Mouse (Mus musculus): ENCODE results near the gene Nudt22. TPM values are rescaled to one million over a fixed set of nuclear protein-coding genes. Genes with fewer than 3 reads are reported as not detected.

Nudt22 gene
- polyA plus RNA-seq, 1 experiment, result 19.4 TPM

DNA sequence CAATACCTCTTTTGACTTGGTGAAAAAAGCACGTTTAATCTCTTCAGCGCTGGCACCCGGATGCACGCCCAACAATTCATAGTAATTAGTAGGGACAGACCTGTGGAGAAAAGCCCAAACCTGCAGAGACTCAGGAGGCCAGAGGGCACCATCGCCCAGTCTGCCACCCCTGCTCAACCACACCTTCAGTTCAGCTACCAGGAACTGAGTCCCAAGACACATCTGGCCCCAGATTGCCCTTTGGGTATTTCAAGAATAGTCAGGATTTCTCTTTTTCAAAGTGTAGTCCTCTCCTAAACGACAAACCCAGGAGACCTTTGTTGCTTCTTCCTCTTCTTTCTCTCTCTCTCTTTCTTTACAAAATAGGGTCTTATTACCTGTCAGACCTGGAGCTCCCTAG, 5.2 kb downstream of the Nudt22 start:
- no peaks in the 10 kb centered on the region for H3K27me3 ChIP-seq (ENCODE audit: control insufficient read depth, insufficient read depth, low read length)
- no peaks in the 10 kb centered on the region for H3K36me3 ChIP-seq (ENCODE audit: control insufficient read depth, insufficient read depth, low read length)
- no peak overlapping the region for H3K27ac ChIP-seq (ENCODE audit: insufficient read depth, low read length)
- DNase-seq (ENCODE audit: low read depth in 1 of 2, low spot score in 2 of 2), result no peak
- no peak overlapping the region for H3K4me3 ChIP-seq (ENCODE audit: extremely low read depth, insufficient read depth, insufficient read length)
- TF ChIP-seq CTCF (IDR thresholded peaks at IDR 0.05; ENCODE audit: extremely low read depth, insufficient read depth, insufficient read length, insufficient replicate concordance), result no peak
- no peak for TF ChIP-seq POLR2A (IDR thresholded peaks at IDR 0.05; ENCODE audit: low read depth, low read length)
- WGBS, result 86% methylated on average over 6 of the region's 6 CpGs
- peaks cover 20% of the 10 kb centered on the region for H3K4me1 ChIP-seq (ENCODE audit: control insufficient read depth, insufficient read depth, insufficient read length)

DNA sequence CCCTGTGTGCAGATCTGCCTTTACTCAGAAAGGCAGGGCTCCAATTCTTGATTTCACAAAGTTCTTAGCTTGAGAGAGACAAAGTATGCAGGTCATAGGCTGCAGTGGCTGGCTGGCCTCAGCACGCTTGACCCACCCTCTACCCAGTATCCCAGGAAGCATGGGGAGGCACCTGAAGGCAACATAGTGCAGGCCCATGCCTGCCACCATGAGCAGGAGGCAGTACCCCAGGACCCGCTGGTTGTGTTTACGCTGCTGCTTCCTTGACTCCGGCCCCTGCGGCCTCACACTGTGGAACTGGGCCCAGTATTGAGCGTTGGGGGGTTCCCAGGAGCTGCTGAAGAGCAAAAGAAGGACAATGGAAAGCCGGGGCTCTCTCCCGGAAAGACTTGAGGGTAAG, 6.7 kb downstream of the Nudt22 start:
- no peak overlapping the region for H3K4me3 ChIP-seq (ENCODE audit: extremely low read depth, insufficient read depth, insufficient read length)
- H3K36me3 ChIP-seq (ENCODE audit: control insufficient read depth, insufficient read depth, low read length), result no peaks in the 10 kb centered on the region
- H3K4me1 ChIP-seq (ENCODE audit: control insufficient read depth, insufficient read depth, insufficient read length), result peaks cover 8% of the 10 kb centered on the region
- H3K27me3 ChIP-seq (ENCODE audit: control insufficient read depth, insufficient read depth, low read length), result no peaks in the 10 kb centered on the region
- H3K27ac ChIP-seq (ENCODE audit: insufficient read depth, low read length), result no peak overlapping the region
- TF ChIP-seq CTCF (IDR thresholded peaks at IDR 0.05; ENCODE audit: extremely low read depth, insufficient read depth, insufficient read length, insufficient replicate concordance) (no peak), POLR2A (IDR thresholded peaks at IDR 0.05; ENCODE audit: low read depth, low read length) (no peak)
- no peak for DNase-seq (ENCODE audit: low read depth in 1 of 2, low spot score in 2 of 2)
- WGBS, result 96% methylated on average over 8 of the region's 8 CpGs

DNA sequence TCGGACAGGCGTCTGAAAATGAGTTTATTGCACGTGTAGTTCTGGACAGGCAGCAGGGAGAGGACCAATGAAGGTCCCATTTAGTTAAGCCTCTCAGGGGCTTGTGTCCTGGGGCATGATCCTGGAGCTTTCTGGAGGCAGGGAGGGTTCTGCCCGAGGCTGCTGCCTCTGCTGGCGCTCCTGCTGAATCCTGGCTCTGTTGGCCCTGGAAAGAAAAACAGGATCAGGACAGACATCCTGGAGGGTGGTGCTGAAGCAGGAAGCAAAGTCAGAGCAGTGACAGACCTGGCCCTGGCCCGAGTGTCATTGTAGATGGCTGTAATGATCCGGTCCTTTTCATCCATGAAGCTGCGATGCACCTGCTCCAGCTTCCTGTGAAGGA, 8.0 kb downstream of the Nudt22 start:
- no peaks in the 10 kb centered on the region for H3K36me3 ChIP-seq (ENCODE audit: control insufficient read depth, insufficient read depth, low read length)
- no peaks in the 10 kb centered on the region for H3K27me3 ChIP-seq (ENCODE audit: control insufficient read depth, insufficient read depth, low read length)
- WGBS, result 14% methylated on average over 8 of the region's 8 CpGs
- H3K4me3 ChIP-seq (ENCODE audit: extremely low read depth, insufficient read depth, insufficient read length), result peak overlapping the region; percentile 75
- TF ChIP-seq CTCF (IDR thresholded peaks at IDR 0.05; ENCODE audit: extremely low read depth, insufficient read depth, insufficient read length, insufficient replicate concordance) (no peak), POLR2A (IDR thresholded peaks at IDR 0.05; ENCODE audit: low read depth, low read length) (no peak)
- H3K4me1 ChIP-seq (ENCODE audit: control insufficient read depth, insufficient read depth, insufficient read length), result peaks cover 5% of the 10 kb centered on the region
- H3K27ac ChIP-seq (ENCODE audit: insufficient read depth, low read length), result no peak overlapping the region
- DNase-seq (ENCODE audit: low read depth in 1 of 2, low spot score in 2 of 2), result no peak

DNA sequence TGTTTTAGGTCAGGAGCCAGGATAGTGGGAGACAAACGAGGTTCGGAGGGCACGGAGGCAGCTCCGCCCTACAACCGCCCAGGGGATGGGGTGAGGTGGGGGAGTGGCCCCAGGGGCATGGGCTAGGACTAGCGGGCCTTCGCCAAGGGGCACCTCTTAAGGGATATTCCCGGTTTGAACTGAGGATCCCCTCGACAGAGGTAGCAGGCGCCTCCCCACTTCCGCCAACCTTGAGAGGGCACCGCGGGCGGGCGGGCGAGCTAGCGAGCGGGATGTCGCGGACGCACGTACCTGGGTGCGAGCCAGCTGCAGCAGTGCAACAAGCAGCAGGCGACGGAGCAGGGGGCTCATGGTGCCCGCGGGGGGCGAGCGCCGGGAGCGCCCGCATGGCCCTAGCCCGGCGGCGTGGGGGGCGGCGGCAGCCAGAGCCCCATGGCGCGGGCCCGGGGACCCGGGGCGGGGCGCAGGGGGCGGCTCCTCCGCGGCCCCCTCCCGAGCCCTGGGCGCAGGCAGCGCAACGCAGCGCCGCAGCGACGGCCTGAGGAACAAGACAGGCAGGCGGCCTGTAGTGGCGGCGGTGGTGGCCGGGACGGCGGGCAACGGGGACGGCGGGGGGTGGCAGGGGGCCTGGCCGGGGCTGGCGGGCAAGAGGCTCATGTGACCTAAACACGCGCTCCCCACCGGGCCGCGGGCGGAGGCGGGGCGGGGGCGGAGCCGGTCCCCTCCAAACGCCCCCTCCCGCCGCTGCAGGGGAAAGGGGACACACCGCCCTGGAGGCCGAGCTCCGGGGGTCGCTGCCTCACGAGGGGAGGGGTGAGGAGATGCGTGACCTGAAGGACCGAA, 8.6 kb downstream of the Nudt22 start, which contains the start of gene Vegfb:
Gene Vegfb, minus strand, starts transcription at position 591 of the 843 bp plus-strand sequence.
- WGBS, result under 1% methylated on average over 77 of the region's 85 CpGs
- TF ChIP-seq CTCF (IDR thresholded peaks at IDR 0.05; ENCODE audit: extremely low read depth, insufficient read depth, insufficient read length, insufficient replicate concordance) (no peak), POLR2A (IDR thresholded peaks at IDR 0.05; ENCODE audit: low read depth, low read length) (no peak)

GRCm38 (mm10) chr19:6985951-6986708, 9.8 kb downstream of the Nudt22 start:
- DNase-seq (ENCODE audit: low read depth in 1 of 2, low spot score in 2 of 2), result no peak
- H3K36me3 ChIP-seq (ENCODE audit: control insufficient read depth, insufficient read depth, low read length), result no peaks in the 10 kb centered on the region
- 84% methylated on average over 10 of the region's 10 CpGs for WGBS
- H3K27ac ChIP-seq (ENCODE audit: insufficient read depth, low read length), result no peak overlapping the region
- no peak for TF ChIP-seq CTCF (IDR thresholded peaks at IDR 0.05; ENCODE audit: extremely low read depth, insufficient read depth, insufficient read length, insufficient replicate concordance)
- no peak for TF ChIP-seq POLR2A (IDR thresholded peaks at IDR 0.05; ENCODE audit: low read depth, low read length)
- no peak overlapping the region for H3K4me3 ChIP-seq (ENCODE audit: extremely low read depth, insufficient read depth, insufficient read length)
- peaks cover 4% of the 10 kb centered on the region for H3K4me1 ChIP-seq (ENCODE audit: control insufficient read depth, insufficient read depth, insufficient read length)
- H3K27me3 ChIP-seq (ENCODE audit: control insufficient read depth, insufficient read depth, low read length), result no peaks in the 10 kb centered on the region

More for the DNA sequence above, 8.6 kb downstream of the Nudt22 start, which contains the start of gene Vegfb:
- H3K4me3 ChIP-seq (ENCODE audit: extremely low read depth, insufficient read depth, insufficient read length), result peak within 1 kb of the TSS; percentile 75
- no peaks in the 10 kb centered on the region for H3K27me3 ChIP-seq (ENCODE audit: control insufficient read depth, insufficient read depth, low read length)
- H3K4me1 ChIP-seq (ENCODE audit: control insufficient read depth, insufficient read depth, insufficient read length), result peaks cover 4% of the 10 kb centered on the region
- no peak within 1 kb of the TSS for H3K27ac ChIP-seq (ENCODE audit: insufficient read depth, low read length)
- H3K36me3 ChIP-seq (ENCODE audit: control insufficient read depth, insufficient read depth, low read length), result no peaks in the 10 kb centered on the region
- DNase-seq (ENCODE audit: low read depth in 1 of 2, low spot score in 2 of 2), result peak in 1 of 2 experiments; percentile 61

DNA sequence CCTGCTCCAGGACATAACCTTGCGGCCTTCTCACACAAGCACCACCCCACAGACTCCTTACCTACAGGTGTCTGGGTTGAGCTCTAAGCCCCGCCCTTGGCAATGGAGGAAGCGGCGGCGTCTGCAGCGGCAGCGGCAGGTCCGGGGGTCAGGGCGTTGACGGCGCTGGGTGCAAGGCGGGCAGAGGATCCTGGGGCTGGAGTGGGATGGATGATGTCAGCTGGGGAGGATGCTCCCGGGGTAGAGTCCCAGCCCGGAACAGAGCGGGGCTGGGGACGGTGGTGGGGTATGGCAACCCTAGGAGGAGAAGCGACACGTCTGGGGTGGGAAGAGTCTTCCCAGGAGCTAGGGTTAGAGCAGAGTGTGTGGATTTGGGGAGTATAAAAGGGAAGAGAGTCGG, 10.6 kb downstream of the Nudt22 start:
- H3K4me1 ChIP-seq (ENCODE audit: control insufficient read depth, insufficient read depth, insufficient read length), result peaks cover 4% of the 10 kb centered on the region
- TF ChIP-seq POLR2A (IDR thresholded peaks at IDR 0.05; ENCODE audit: low read depth, low read length), result no peak
- TF ChIP-seq CTCF (IDR thresholded peaks at IDR 0.05; ENCODE audit: extremely low read depth, insufficient read depth, insufficient read length, insufficient replicate concordance), result no peak
- 94% methylated on average over 19 of the region's 19 CpGs for WGBS
- no peaks in the 10 kb centered on the region for H3K36me3 ChIP-seq (ENCODE audit: control insufficient read depth, insufficient read depth, low read length)
- H3K27ac ChIP-seq (ENCODE audit: insufficient read depth, low read length), result no peak overlapping the region
- H3K4me3 ChIP-seq (ENCODE audit: extremely low read depth, insufficient read depth, insufficient read length), result no peak overlapping the region
- DNase-seq (ENCODE audit: low read depth in 1 of 2, low spot score in 2 of 2), result no peak
- no peaks in the 10 kb centered on the region for H3K27me3 ChIP-seq (ENCODE audit: control insufficient read depth, insufficient read depth, low read length)

Measured in spleen, adult 2 months (tissue).